Mouse (Mus musculus) CH12.LX (cell line): ENCODE results near the gene Med18. TPM values are rescaled to one million over a fixed set of nuclear protein-coding genes. Genes with fewer than 3 reads are reported as not detected.
A peak's percentile ranks its signal among the peaks of the same experiment; 100 is the strongest.

Experiments
- DNase-seq: peaks from one replicate; pipeline ENCODE4 v3.0.0-alpha.2; 2013; ENCODE audit errors: extremely low read depth
- H3K27ac ChIP-seq: 2 replicates; pipeline ENCODE4 v1.5.1; 2012; ENCODE audit warnings: low read depth, mild to moderate bottlenecking, control low read depth, moderate library complexity; ENCODE audit not compliant: insufficient read depth
- H3K27me3 ChIP-seq: replicated peaks from 2 replicates; pipeline ENCODE3; 2012; ENCODE audit warnings: inconsistent platforms
- H3K36me3 ChIP-seq, 2 experiments: replicated peaks in 1 of 2; 2 replicates each; pipeline versions ENCODE3 to v1.6.1; 2012; ENCODE audit warnings: inconsistent platforms in 1 of 2, low read length in 1 of 2, mild to moderate bottlenecking in 1 of 2, mixed read lengths in 1 of 2, moderate library complexity in 1 of 2; ENCODE audit not compliant: control insufficient read depth in 1 of 2, insufficient read depth in 1 of 2
- H3K4me1 ChIP-seq, 2 experiments: 2 replicates each; pipeline ENCODE4 v1.6.1; 2012; ENCODE audit warnings: inconsistent platforms in 1 of 2, moderate library complexity in 1 of 2; ENCODE audit not compliant: insufficient read depth in 2 of 2, control insufficient read depth in 1 of 2
- H3K4me2 ChIP-seq: 2 replicates; pipeline ENCODE4 v1.6.1; 2012; ENCODE audit warnings: low read depth, mild to moderate bottlenecking, control low read depth; ENCODE audit not compliant: poor library complexity, insufficient read depth, severe bottlenecking
- H3K4me3 ChIP-seq, 3 experiments: fragments of 150-350 bp in 1 of 3; sonication (generic) in 1 of 3; replicated peaks in 1 of 3; 2 replicates each; pipeline versions ENCODE3 to v1.5.1; 2011 to 2012; ENCODE audit warnings: low read depth in 2 of 3, low read length in 2 of 3, mild to moderate bottlenecking in 2 of 3, moderate library complexity in 2 of 3, control low read depth in 1 of 3, improper control_type of control experiment in 1 of 3, inconsistent platforms in 1 of 3, mixed read lengths in 1 of 3; ENCODE audit not compliant: poor library complexity in 1 of 3
- H3K79me2 ChIP-seq: replicated peaks from 2 replicates; pipeline ENCODE4 v1.6.1; 2012; ENCODE audit warnings: mild to moderate bottlenecking, moderate library complexity; ENCODE audit not compliant: control insufficient read depth, poor library complexity, insufficient read depth, severe bottlenecking; ENCODE audit errors: extremely low read depth
- H3K9ac ChIP-seq: 2 replicates; pipeline ENCODE4 v1.6.1; 2012; ENCODE audit warnings: low read depth, mild to moderate bottlenecking, control low read depth, moderate library complexity; ENCODE audit not compliant: insufficient read depth
- H3K9me3 ChIP-seq: replicated peaks from 2 replicates; pipeline ENCODE3; 2012; ENCODE audit warnings: low read length, inconsistent platforms, mixed read lengths
- BHLHE40 ChIP-seq: IDR thresholded peaks from 2 replicates; pipeline ENCODE4 v1.6.1; 2011; ENCODE audit warnings: mild to moderate bottlenecking, low read depth, low read length, improper control_type of control experiment
- CHD1 ChIP-seq: IDR thresholded peaks from 2 replicates; pipeline ENCODE4 v1.6.1; 2012; ENCODE audit warnings: low read depth, low read length, improper control_type of control experiment, inconsistent platforms
- CHD2 ChIP-seq: IDR thresholded peaks from 2 replicates; pipeline ENCODE4 v1.6.1; 2011; ENCODE audit warnings: low read length, improper control_type of control experiment
- ELF1 ChIP-seq: IDR thresholded peaks from 2 replicates; pipeline ENCODE4 v1.6.1; 2014; ENCODE audit warnings: low read depth, mild to moderate bottlenecking, inconsistent platforms, low read length, improper control_type of control experiment
- ETS1 ChIP-seq: conservative IDR thresholded peaks from 2 replicates; pipeline ENCODE4 v1.6.1; 2012; ENCODE audit warnings: low read depth, mild to moderate bottlenecking, inconsistent platforms, low read length, improper control_type of control experiment, moderate library complexity
- GABPA ChIP-seq: IDR thresholded peaks from 2 replicates; pipeline ENCODE4 v1.6.1; 2012; ENCODE audit warnings: low read depth, low read length, improper control_type of control experiment, inconsistent platforms; ENCODE audit not compliant: insufficient replicate concordance
- HCFC1 ChIP-seq: IDR thresholded peaks from 2 replicates; pipeline ENCODE4 v1.6.1; 2012; ENCODE audit warnings: low read depth, mild to moderate bottlenecking, inconsistent platforms, low read length, improper control_type of control experiment
- IRF4 ChIP-seq: IDR thresholded peaks from 2 replicates; pipeline ENCODE4 v1.6.1; 2014; ENCODE audit warnings: low read depth, mild to moderate bottlenecking, inconsistent platforms, low read length, improper control_type of control experiment
- JUND ChIP-seq: conservative IDR thresholded peaks from 2 replicates; pipeline ENCODE4 v1.6.1; 2011; ENCODE audit warnings: low read depth, low read length, improper control_type of control experiment
- KAT2A ChIP-seq: IDR thresholded peaks from 2 replicates; pipeline ENCODE4 v1.6.1; 2012; ENCODE audit warnings: low read length, improper control_type of control experiment, inconsistent platforms; ENCODE audit not compliant: insufficient replicate concordance
- MAFK ChIP-seq: IDR thresholded peaks from 2 replicates; pipeline ENCODE4 v1.6.1; 2011; ENCODE audit warnings: low read length, improper control_type of control experiment; ENCODE audit not compliant: insufficient replicate concordance
- MAX ChIP-seq: IDR thresholded peaks from 2 replicates; pipeline ENCODE4 v1.6.1; 2011; ENCODE audit warnings: low read length, improper control_type of control experiment
- MAZ ChIP-seq: IDR thresholded peaks from 2 replicates; pipeline ENCODE4 v1.6.1; 2012; ENCODE audit warnings: low read depth, mild to moderate bottlenecking, inconsistent platforms, low read length, improper control_type of control experiment, moderate library complexity
- MEF2A ChIP-seq: IDR thresholded peaks from 2 replicates; pipeline ENCODE4 v1.6.1; 2014; ENCODE audit warnings: low read depth, mild to moderate bottlenecking, inconsistent platforms, low read length, improper control_type of control experiment, borderline replicate concordance
- PAX5 ChIP-seq: IDR thresholded peaks from 2 replicates; pipeline ENCODE4 v1.6.1; 2012; ENCODE audit warnings: low read length, inconsistent platforms, mixed read lengths
- POLR2A ChIP-seq: IDR thresholded peaks from 2 replicates; pipeline ENCODE4 v1.6.1; 2011; ENCODE audit warnings: low read depth, mild to moderate bottlenecking, improper control_type of control experiment, low read length
- POLR2AphosphoS2 ChIP-seq: IDR thresholded peaks from 2 replicates; pipeline ENCODE4 v1.6.1; 2011; ENCODE audit warnings: low read depth, low read length, improper control_type of control experiment
- RAD21 ChIP-seq: IDR thresholded peaks from 2 replicates; pipeline ENCODE4 v1.6.1; 2011; ENCODE audit warnings: low read depth, mild to moderate bottlenecking, low read length, improper control_type of control experiment, moderate library complexity
- SMC3 ChIP-seq: IDR thresholded peaks from 2 replicates; pipeline ENCODE4 v1.6.1; 2011; ENCODE audit warnings: low read depth, low read length, improper control_type of control experiment
- TBP ChIP-seq: conservative IDR thresholded peaks from 2 replicates; pipeline ENCODE4 v1.6.1; 2011; ENCODE audit warnings: low read depth, low read length, improper control_type of control experiment
- USF1 ChIP-seq: IDR thresholded peaks from 2 replicates; pipeline ENCODE4 v1.6.1; 2014; ENCODE audit warnings: low read depth, mild to moderate bottlenecking, inconsistent platforms, low read length, improper control_type of control experiment
- USF2 ChIP-seq: conservative IDR thresholded peaks from 2 replicates; pipeline ENCODE4 v1.6.1; 2011; ENCODE audit warnings: low read depth, low read length, improper control_type of control experiment
- ZC3H11A ChIP-seq: IDR thresholded peaks from 2 replicates; pipeline ENCODE4 v1.6.1; 2012; ENCODE audit warnings: low read depth, mild to moderate bottlenecking, inconsistent platforms, low read length, improper control_type of control experiment
- ZKSCAN1 ChIP-seq: IDR thresholded peaks from 2 replicates; pipeline ENCODE4 v1.6.1; 2012; ENCODE audit warnings: low read depth, inconsistent platforms, low read length, improper control_type of control experiment, borderline replicate concordance
- ZMIZ1 ChIP-seq: IDR thresholded peaks from 2 replicates; pipeline ENCODE4 v1.6.1; 2012; ENCODE audit warnings: low read depth, mild to moderate bottlenecking, inconsistent platforms, low read length, improper control_type of control experiment
- ZNF384 ChIP-seq: IDR thresholded peaks from 2 replicates; pipeline ENCODE4 v1.6.1; 2012; ENCODE audit warnings: low read depth, low read length, improper control_type of control experiment, inconsistent platforms
- dilution Hi-C: fragments of 300-500 bp; cut with MboI; formaldehyde crosslinking; loops from 2 replicates; pipeline ENCODE4 v1.14.3; 2020; ENCODE audit warnings: low sequenced_read_pairs; ENCODE audit not compliant: extremely low pct_unique_long_range_greater_than_20kb, extremely low pct_ligation_motif_present
- in situ Hi-C: fragments of 300-500 bp; cut with MboI; formaldehyde crosslinking; loops from 3 replicates; pipeline ENCODE4 v1.14.3; 2019; ENCODE audit warnings: low sequenced_read_pairs, low pct_ligation_motif_present, low pct_unique_long_range_greater_than_20kb, mixed read lengths
- polyA plus RNA-seq: library from polyadenylated mRNA; unstranded; fragments of >175 nt; gene quantifications from 2 replicates; pipeline ENCODE4 v1.2.1, GENCODE M21; 2012; ENCODE audit warnings: low read depth; ENCODE audit not compliant: insufficient read length
- total RNA-seq, 2 experiments: library from RNA; depleted of rRNA; stranded (reverse); fragments of 300-350 nt in 1 of 2; fragments of >200 nt in 1 of 2; gene quantifications; 2 replicates each; pipeline ENCODE4 v1.2.3; 2012 to 2014

Gene Med18
- total and polyA plus RNA-seq, 3 experiments: 12.7 to 17.6 (median 15.5) TPM

DNA sequence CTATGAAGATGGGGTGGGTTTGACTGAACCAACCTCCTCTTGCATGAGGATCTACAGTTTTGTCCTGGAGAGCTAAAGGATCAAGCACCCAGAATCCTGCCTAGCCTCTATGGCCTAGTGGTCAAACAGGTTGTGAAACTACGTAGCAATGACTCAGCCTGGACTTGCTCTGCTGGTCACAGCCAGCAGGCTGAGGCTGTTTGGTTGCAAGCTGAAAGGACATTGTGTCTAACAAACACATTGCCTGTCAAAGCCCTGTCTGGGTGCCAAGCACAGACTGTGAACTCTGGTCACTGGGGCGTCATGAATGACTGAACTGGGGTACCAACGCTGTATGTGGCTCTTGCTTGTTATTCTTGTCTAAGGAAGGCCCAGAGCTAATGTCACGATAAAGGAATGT, 10.9 kb upstream of the Med18 start:
- H3K27me3 ChIP-seq: no peaks in the 10 kb centered on the region
- TF ChIP-seq ZMIZ1 (no peak), IRF4 (peak; percentile 48; the same call in 1 of the 2 replicates)
- H3K36me3 ChIP-seq: no peaks in the 10 kb centered on the region
- no peaks in the 10 kb centered on the region for H3K9me3 ChIP-seq
- H3K79me2 ChIP-seq: no peaks in the 10 kb centered on the region; the same call in 1 of the 2 replicates
- no peak overlapping the region for H3K4me2 ChIP-seq
- H3K4me3 ChIP-seq: no peak overlapping the region
- in situ Hi-C loops (no loop called here), dilution Hi-C loops (no loop called here)
- H3K9ac ChIP-seq: no peak overlapping the region
- no peak overlapping the region for H3K27ac ChIP-seq
- no peak for DNase-seq
- peaks cover 0 to 6% of the 10 kb centered on the region in 2 experiments; a peak in 2 of 4 replicates for H3K4me1 ChIP-seq

DNA sequence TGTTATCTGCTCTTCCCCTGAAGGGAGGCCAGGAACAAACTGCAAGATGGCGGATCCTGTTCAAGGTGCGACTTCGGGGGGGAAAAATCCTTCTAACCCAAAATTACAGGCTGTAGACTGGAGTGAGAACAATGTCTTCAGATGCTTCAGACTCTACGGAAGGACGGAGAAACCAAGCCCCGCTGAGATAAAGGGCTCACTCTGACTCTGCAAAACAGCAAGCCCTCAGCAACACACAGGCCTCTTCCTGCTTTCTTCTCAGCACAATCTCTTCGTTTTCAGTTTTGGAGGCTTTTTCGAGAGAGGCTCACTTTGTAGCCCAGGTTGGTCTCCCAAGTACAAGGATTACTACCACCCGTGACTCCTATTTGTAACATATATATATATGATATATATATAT, 9.7 kb upstream of the Med18 start:
- TF ChIP-seq MAZ: no peak
- no peak for TF ChIP-seq BHLHE40
- no peak for TF ChIP-seq POLR2A
- TF ChIP-seq POLR2AphosphoS2: no peak
- no peak for TF ChIP-seq MEF2A
- TF ChIP-seq USF1: no peak
- TF ChIP-seq ZNF384: no peak
- no peak for TF ChIP-seq ZMIZ1
- no peak for TF ChIP-seq ETS1
- no peak for TF ChIP-seq TBP
- no peak for TF ChIP-seq JUND
- no peak overlapping the region for H3K4me2 ChIP-seq
- peaks cover 0 to 6% of the 10 kb centered on the region in 2 experiments; a peak in 2 of 4 replicates for H3K4me1 ChIP-seq
- no peaks in the 10 kb centered on the region for H3K36me3 ChIP-seq
- H3K27me3 ChIP-seq: no peaks in the 10 kb centered on the region
- no peak overlapping the region for H3K27ac ChIP-seq
- no peak overlapping the region for H3K9ac ChIP-seq
- in situ Hi-C loops: no loop called here
- DNase-seq: no peak
- dilution Hi-C loops: no loop called here
- H3K9me3 ChIP-seq: no peaks in the 10 kb centered on the region
- H3K4me3 ChIP-seq: no peak overlapping the region
- H3K79me2 ChIP-seq: no peaks in the 10 kb centered on the region; the same call in 1 of the 2 replicates

DNA sequence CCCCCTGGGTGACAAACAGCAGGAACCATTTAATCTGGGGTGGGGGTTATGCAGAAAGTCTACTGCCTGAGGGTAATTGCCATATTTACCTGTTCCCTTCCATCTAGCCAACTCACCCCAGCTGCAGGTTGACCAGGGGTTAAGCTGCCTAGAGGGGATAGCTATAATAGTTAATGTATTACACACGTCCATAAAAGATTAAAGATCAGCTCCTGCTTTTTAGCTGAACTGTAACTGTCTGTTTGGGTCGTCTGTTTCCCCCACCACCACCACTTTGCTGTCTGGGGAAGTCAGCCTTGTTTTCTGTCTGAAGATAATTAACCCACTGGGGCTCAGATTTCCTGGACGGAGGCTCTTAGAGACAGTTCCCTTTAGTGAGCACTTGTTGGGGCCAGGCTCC, 6.2 kb upstream of the Med18 start:
- no peaks in the 10 kb centered on the region for H3K27me3 ChIP-seq
- H3K36me3 ChIP-seq: no peaks in the 10 kb centered on the region
- no peaks in the 10 kb centered on the region for H3K9me3 ChIP-seq
- H3K4me2 ChIP-seq: no peak overlapping the region
- H3K4me3 ChIP-seq: no peak overlapping the region
- dilution Hi-C loops: no loop called here
- H3K79me2 ChIP-seq: no peaks in the 10 kb centered on the region; the same call in 1 of the 2 replicates
- H3K27ac ChIP-seq: no peak overlapping the region
- TF ChIP-seq ETS1 (no peak), PAX5 (no peak), MAX (no peak), KAT2A (no peak), JUND (no peak), MAFK (no peak), IRF4 (no peak), ZNF384 (no peak), GABPA (no peak), ELF1 (no peak), USF1 (no peak), SMC3 (no peak), HCFC1 (no peak), CHD1 (no peak), ZMIZ1 (no peak), RAD21 (no peak), ZKSCAN1 (no peak), USF2 (no peak), ZC3H11A (no peak), CHD2 (no peak)
- TF ChIP-seq, all 38 proteins: peak for 0
- in situ Hi-C loops: no loop called here
- no peak for DNase-seq
- H3K9ac ChIP-seq: no peak overlapping the region
- H3K4me1 ChIP-seq: peaks cover 0 to 6% of the 10 kb centered on the region in 2 experiments; a peak in 2 of 4 replicates
